Mouse (Mus musculus): ENCODE measurements around the gene Mindy4b-ps.

Mindy4b-ps gene

DNA sequence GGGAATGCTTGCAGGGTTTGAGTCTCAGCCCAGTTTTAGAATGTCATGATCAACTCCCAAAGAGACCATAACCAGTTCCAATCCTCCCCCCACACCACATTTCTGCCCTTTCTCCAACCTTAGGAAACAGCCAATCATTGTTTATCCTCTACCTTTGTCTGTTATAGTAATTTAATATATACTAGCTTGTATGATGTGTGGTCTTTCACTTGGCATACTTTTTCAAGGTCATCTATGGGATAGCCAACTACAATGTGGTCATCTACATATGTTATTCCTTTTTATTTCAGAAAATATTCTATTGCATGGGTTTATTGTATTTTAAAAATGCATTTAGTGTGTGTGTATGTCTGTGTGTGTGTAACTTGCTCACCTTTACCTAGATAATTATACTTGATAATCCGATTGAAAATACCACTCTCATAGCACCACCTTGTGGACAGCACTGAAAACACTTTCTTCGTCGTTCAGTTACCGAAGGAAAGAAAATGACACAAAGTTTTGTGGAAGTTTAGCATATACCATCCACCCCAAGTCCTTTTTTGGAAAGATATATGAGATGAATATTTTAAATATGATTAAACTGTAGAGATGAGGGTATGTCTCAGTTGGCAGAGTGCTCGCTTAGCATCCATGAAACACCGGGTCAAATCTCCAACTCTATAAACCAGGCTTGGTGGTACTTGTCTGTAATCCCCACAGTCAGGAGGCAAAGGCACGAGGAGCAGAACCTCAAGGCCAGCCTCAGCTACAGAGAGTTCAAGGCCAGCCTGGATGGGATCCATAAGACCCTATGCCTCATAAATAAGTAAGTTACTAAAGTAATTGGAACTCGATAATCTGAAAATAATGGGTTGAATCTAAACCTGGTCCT, 37.7 kb downstream of the Mindy4b-ps start:
- peak; percentile 6 for DNase-seq (ENCODE audit: low read depth)

DNA sequence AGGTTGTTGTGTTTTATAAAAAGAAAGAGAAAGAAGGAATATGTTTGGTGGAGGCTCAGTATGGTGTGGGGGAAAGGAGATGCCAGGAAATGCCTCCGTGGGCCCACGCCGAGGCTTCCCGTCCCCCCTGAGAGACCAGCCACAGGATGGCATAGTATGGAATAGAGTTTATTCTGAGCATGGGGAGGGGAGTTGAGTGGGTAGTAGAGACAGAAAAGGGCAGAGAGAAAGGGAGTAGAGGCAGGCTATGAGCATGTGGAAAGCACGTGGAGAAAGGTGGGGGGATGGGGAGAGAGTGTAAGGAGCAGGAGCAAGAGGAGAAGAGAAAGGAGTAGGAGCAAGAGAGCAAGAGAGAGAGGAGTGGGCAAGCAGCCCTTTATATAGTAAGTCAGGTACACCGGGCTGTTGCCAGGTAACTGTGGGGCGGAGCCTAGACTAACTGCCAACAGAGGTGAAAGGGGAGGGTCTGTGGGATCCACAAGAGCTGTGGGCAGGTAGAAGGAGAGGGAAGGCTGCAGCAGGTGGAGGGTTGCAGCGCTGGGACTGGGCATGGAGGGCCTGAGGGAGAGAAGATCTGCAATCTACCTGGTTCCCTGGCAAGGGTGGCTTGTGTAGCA, 38.4 kb downstream of the Mindy4b-ps start:
- no peak for DNase-seq (ENCODE audit: low read depth)

DNA sequence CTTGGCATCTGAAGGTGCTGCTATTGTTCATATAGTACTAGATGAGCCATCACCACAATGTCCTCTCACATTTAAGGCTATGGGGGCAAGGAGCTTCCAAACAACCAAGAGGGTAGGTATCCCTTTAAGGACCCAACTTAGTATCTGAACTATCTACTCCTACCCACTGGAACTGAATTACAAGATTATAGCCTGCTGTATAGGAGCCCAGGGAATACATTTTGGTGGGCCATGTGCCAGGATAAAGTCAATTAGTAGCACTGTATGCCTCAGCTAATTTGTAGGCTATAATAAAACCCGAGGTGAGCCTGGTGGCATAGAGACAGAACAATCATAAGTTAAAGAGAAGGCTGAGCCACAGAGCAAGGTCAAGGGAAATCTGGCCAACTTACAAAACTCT, 65.7 kb downstream of the Mindy4b-ps start:
- DNase-seq (ENCODE audit: low read depth), result no peak

DNA sequence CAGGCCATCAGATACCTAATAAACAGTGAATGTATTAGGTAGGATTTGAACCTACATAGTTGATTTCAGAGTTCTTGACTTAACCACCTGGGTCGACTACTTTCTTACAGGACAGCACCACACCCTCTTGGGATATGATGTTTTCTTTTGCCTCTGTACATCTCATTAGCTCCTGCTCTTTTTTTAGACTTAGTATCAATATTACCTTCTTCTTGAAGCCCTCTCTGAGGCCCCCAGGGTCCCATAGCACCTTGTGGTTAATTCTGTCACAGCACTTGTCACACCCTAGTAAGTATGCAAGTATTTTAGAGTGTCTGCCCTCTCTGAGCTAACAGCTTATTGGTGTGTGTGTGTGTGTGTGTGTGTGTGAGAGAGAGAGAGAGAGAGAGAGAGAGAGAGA, 66.3 kb downstream of the Mindy4b-ps start:
- DNase-seq (ENCODE audit: low read depth), result no peak

GRCm38 (mm10) chr3:58754361-58754760, 67.8 kb downstream of the Mindy4b-ps start:
- DNase-seq (ENCODE audit: low read depth), result no peak

DNA sequence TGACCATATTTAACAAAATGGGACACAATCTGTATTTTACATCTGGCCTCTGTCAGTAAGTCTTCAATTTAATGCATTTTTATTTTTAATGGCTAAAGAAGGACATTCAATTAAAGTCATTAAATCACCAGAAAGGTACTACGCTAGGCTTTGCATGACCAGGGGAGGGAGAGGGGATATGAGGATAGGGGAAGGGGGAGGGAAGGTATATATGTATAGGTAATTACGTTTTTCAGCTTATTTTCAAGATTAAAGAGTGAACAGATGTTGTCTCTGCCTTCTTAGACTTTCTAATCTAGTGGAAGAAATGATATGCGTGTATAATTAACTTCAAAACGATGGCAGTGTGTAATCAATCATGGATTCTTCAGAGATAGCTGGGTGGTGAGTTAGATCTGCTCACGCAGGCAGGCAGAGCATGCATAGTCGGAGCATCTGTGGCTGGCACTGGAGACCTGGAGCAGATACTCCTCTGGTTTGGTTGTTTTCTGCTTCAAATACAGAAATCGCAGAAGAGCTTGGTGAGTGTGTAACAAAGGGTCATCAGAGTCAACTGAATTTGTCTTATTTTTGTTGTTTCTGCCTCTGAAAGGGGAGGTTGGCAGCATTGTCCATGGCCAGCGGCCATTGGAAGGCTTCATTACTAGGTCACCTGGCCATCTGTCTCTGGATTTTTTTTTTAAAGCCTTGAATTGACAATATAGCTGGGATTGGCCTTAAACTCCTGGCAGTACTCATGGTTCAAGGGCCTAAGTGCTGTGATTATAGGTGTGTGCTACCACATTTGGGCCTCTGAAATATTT, 70.1 kb downstream of the Mindy4b-ps start:
- DNase-seq (ENCODE audit: low read depth), result no peak

GRCm38 (mm10) chr3:58748724-58749123, 73.4 kb downstream of the Mindy4b-ps start:
- no peak for DNase-seq (ENCODE audit: low read depth)

GRCm38 (mm10) chr3:58747924-58748323, 74.2 kb downstream of the Mindy4b-ps start:
- DNase-seq (ENCODE audit: low read depth), result no peak

GRCm38 (mm10) chr3:58739536-58739935, 82.6 kb downstream of the Mindy4b-ps start:
- DNase-seq (ENCODE audit: low read depth), result no peak
